Mouse (Mus musculus) erythroblast, embryonic 14.5 days (primary cell): ENCODE measurements around the gene Lhx3.

Source experiments
- GATA1 ChIP-seq: IDR thresholded peaks from 2 replicates; pipeline ENCODE4 v1.6.1; 2012; ENCODE audit warnings: low read length, inconsistent platforms, mixed read lengths
- TAL1 ChIP-seq: IDR thresholded peaks from 3 replicates; pipeline ENCODE4 v1.6.1; 2012; ENCODE audit warnings: low read length, inconsistent platforms, mixed read lengths

- TF ChIP-seq TAL1 (no peak), GATA1 (no peak)
Measured at GRCm38 (mm10) chr2:26254816-26255215, 46.7 kb upstream of the Lhx3 start.
